Mouse (Mus musculus): ENCODE results near the gene Cep55. TPM values are rescaled to one million over a fixed set of nuclear protein-coding genes. Genes with fewer than 3 reads are reported as not detected.

Gene Cep55
- polyA plus RNA-seq, 1 experiment from 2014 or later = 25.9 TPM

- Histone ChIP-seq H3K9me3 (no peaks in the 10 kb centered on the region), H3K36me3 (no peaks in the 10 kb centered on the region), H3K4me3 (replicated peaks) (no peak overlapping the region), H3K4me2 (peak overlapping the region; percentile 32), H3K4me1 (peaks cover 64% of the 10 kb centered on the region), H3K9ac (no peak overlapping the region), H3K27me3 (replicated peaks) (no peaks in the 10 kb centered on the region), H3K27ac (peak overlapping the region; percentile 84)
- 50% methylated on average over 3 of the region's 3 CpGs for WGBS
- ATAC-seq (ENCODE audit: insufficient read depth, low FRiP score, low read depth) = no peak
Measured at GRCm38 (mm10) chr19:38029292-38029691, 25.5 kb upstream of the Cep55 start.

DNA sequence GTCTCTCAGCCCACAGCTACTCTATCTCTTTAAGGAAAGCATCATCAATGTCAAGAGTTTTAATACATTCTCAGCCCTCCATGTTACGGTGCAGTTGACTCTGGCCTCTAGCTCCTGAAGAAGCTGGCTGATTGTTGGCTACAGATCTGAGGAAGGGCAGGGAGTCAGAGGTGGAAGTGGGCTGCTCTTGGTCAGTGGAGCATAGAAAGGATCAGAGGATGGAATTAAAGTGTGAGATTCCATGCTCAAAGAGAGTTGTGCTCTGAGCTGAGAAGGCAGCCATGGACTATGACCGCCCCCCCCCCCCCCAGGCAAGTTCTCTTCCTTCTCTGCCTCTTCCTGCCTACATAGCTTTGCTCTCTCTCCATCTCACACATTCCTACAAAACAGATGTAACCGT lies 24.9 kb upstream of the Cep55 start:
- H3K9me3 ChIP-seq = no peaks in the 10 kb centered on the region
- 57% methylated on average over 3 of the region's 3 CpGs for WGBS
- no peak for ATAC-seq (ENCODE audit: insufficient read depth, low FRiP score, low read depth)
- peak overlapping the region; percentile 84 for H3K27ac ChIP-seq
- no peaks in the 10 kb centered on the region for H3K36me3 ChIP-seq
- H3K4me2 ChIP-seq = peak overlapping the region; percentile 32
- H3K27me3 ChIP-seq (replicated peaks) = no peaks in the 10 kb centered on the region
- no peak overlapping the region for H3K4me3 ChIP-seq (replicated peaks)
- peak overlapping the region; percentile 9; the same call in 1 of the 2 replicates for H3K9ac ChIP-seq
- H3K4me1 ChIP-seq = peaks cover 62% of the 10 kb centered on the region

DNA sequence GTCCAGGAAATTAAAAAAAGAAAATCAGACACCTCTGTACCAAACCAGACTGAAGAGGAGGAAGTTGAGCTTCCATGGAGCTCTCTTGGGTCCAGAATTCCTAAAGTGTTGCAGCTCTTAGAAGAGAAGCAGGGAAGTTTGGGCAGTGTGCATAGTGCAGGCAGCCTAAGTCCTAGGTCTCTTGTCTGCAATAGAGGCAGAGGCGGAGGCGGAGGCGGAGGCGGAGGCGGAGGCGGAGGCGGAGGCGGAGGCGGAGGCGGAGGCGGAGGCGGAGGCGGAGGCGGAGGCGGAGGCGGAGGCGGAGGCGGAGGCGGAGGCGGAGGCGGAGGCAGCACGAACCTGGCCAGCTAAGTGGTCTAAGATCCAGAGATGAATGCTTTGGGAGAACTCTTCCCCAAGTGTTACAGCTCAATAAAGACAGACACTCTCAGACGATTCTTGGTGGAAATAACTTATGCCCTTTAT lies 24.1 kb upstream of the Cep55 start:
- H3K4me1 ChIP-seq = peaks cover 54% of the 10 kb centered on the region
- H3K9me3 ChIP-seq = no peaks in the 10 kb centered on the region
- no peaks in the 10 kb centered on the region for H3K36me3 ChIP-seq
- no peak overlapping the region for H3K4me3 ChIP-seq (replicated peaks)
- H3K9ac ChIP-seq = no peak overlapping the region
- H3K4me2 ChIP-seq = peak overlapping the region; percentile 32
- no peaks in the 10 kb centered on the region for H3K27me3 ChIP-seq (replicated peaks)
- H3K27ac ChIP-seq = peak overlapping the region; percentile 84
- no peak for ATAC-seq (ENCODE audit: insufficient read depth, low FRiP score, low read depth)
- under 1% methylated on average over 11 of the region's 23 CpGs for WGBS

DNA sequence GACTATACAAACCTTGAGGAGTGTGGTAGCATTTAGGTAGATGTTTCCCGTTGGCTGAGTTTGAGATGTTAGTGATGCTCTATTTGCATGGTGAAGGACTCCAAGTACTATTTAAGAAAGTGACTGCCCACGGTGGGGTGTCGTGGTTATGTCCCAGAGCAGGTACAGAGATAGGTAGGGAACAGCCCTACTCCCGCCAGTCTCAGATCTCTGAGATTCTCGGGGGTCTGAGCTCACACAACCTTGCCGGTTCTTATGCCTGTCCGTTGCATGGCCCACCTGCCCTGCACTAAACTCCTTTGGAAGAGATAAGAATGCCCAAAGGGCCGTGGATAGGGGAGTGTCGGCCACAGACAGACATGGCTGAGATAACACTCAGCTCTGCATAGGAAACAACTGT lies 23.7 kb upstream of the Cep55 start:
- Histone ChIP-seq H3K4me3 (replicated peaks) (no peak overlapping the region), H3K27me3 (replicated peaks) (no peaks in the 10 kb centered on the region), H3K4me1 (peaks cover 50% of the 10 kb centered on the region), H3K36me3 (no peaks in the 10 kb centered on the region), H3K9ac (no peak overlapping the region), H3K27ac (no peak overlapping the region), H3K4me2 (no peak overlapping the region), H3K9me3 (no peaks in the 10 kb centered on the region)
- no peak for ATAC-seq (ENCODE audit: insufficient read depth, low FRiP score, low read depth)
- 61% methylated on average over 9 of the region's 9 CpGs for WGBS

DNA sequence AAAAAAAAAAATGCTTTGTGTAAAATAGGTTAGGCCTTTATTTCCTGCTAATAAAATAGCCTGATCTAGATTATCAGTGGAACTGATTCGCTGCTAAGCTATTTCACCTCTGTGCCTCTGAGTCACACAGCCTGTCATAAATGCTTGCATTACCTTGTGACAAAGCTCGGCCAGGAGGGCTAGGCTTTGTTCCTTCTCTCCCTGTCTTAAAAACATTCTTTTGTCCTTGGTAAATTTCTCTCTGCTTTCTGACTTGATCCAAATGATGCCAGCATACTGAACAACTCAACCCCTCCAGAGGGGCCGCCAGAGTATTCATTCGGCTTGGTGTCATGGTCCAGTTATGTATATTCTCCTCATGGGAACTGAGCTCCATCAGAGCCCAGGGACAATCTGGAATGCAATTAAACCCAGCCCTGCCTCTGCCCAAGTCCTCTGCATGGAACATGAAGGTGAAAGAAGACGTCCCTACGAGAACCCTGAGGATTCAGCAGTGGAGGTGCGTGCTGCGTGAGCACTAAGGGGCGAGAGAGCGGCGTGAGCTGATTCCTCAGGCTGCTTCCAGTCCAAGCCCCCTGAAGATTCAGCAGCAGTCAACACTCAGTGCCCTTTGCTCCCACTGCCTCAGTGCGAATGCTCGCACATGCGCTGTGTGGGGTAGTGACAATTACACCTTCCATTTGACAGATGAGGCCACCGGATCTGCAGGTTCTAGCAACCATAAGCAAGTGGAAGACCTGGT lies 21.6 kb upstream of the Cep55 start:
- no peak overlapping the region for H3K9ac ChIP-seq
- 61% methylated on average over 15 of the region's 15 CpGs for WGBS
- H3K27ac ChIP-seq = peak overlapping the region; percentile 85
- H3K4me2 ChIP-seq = no peak overlapping the region
- ATAC-seq (ENCODE audit: insufficient read depth, low FRiP score, low read depth) = no peak
- H3K36me3 ChIP-seq = no peaks in the 10 kb centered on the region
- H3K4me1 ChIP-seq = peaks cover 32% of the 10 kb centered on the region
- H3K9me3 ChIP-seq = no peaks in the 10 kb centered on the region
- H3K4me3 ChIP-seq (replicated peaks) = no peak overlapping the region
- no peaks in the 10 kb centered on the region for H3K27me3 ChIP-seq (replicated peaks)

DNA sequence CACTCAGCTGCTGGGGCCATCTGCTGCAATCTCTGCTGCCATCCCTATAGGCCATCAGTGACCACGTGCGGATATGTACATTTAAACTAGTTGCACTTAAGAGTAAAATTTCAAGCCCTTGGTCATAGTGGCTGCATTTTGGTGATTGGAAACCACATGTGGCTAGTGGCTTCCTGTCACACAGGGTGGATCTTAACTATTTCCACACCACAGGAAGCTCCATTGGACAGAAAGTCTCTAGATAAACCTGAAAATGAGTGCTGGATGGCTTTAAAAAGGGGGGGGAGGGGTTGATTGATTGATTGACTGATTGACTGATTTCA lies 21.1 kb upstream of the Cep55 start:
- no peak overlapping the region for H3K4me2 ChIP-seq

GRCm38 (mm10) chr19:38034696-38035095 lies 20.1 kb upstream of the Cep55 start:
- H3K27me3 ChIP-seq (replicated peaks) = no peaks in the 10 kb centered on the region
- H3K27ac ChIP-seq = no peak overlapping the region
- H3K4me1 ChIP-seq = peaks cover 18% of the 10 kb centered on the region
- H3K4me2 ChIP-seq = no peak overlapping the region
- no peak overlapping the region for H3K4me3 ChIP-seq (replicated peaks)
- whole genome bisulfite sequencing = 57% methylated on average over 2 of the region's 2 CpGs
- H3K36me3 ChIP-seq = no peaks in the 10 kb centered on the region
- no peak for ATAC-seq (ENCODE audit: insufficient read depth, low FRiP score, low read depth)
- H3K9ac ChIP-seq = no peak overlapping the region
- no peaks in the 10 kb centered on the region for H3K9me3 ChIP-seq

More for the DNA sequence above, 21.1 kb upstream of the Cep55 start:
- H3K36me3 ChIP-seq = no peaks in the 10 kb centered on the region
- H3K27me3 ChIP-seq (replicated peaks) = no peaks in the 10 kb centered on the region
- WGBS = 75% methylated on average over 2 of the region's 2 CpGs
- no peak overlapping the region for H3K9ac ChIP-seq
- peaks cover 26% of the 10 kb centered on the region for H3K4me1 ChIP-seq
- no peak for ATAC-seq (ENCODE audit: insufficient read depth, low FRiP score, low read depth)
- H3K27ac ChIP-seq = peak overlapping the region; percentile 85
- no peak overlapping the region for H3K4me3 ChIP-seq (replicated peaks)
- no peaks in the 10 kb centered on the region for H3K9me3 ChIP-seq

DNA sequence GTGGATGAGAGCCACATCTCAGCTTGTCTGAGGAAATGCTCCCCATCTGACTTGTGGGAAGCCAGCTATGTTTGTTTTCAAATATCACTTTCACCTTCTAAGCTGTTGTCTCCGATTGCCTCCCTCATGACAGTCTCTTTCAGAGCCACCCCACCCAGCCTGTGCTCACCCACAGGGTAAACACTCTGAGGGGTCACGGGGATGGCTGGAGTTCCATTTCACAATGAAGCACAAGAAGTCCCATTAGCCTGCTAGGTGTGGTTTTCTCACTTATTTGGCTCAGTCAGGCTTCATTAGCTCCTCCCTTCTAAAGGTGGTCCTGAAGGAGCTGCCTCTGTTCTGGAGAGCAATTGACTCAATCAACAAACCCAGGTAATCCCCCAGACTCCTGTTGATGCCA lies 19.0 kb upstream of the Cep55 start:
- Histone ChIP-seq H3K27ac (no peak overlapping the region), H3K27me3 (replicated peaks) (no peaks in the 10 kb centered on the region), H3K9me3 (no peaks in the 10 kb centered on the region), H3K4me2 (no peak overlapping the region), H3K36me3 (no peaks in the 10 kb centered on the region), H3K9ac (no peak overlapping the region), H3K4me3 (replicated peaks) (no peak overlapping the region), H3K4me1 (peaks cover 8% of the 10 kb centered on the region; the same call in 1 of the 2 replicates)
- WGBS = 44% methylated on average over 2 of the region's 2 CpGs
- ATAC-seq (ENCODE audit: insufficient read depth, low FRiP score, low read depth) = no peak

- ATAC-seq (ENCODE audit: insufficient read depth, low FRiP score, low read depth) = no peak
- no peaks in the 10 kb centered on the region for H3K36me3 ChIP-seq
- WGBS = 50% methylated on average over 2 of the region's 2 CpGs
- H3K4me3 ChIP-seq (replicated peaks) = no peak overlapping the region
- no peak overlapping the region for H3K9ac ChIP-seq
- H3K4me2 ChIP-seq = no peak overlapping the region
- H3K4me1 ChIP-seq = peaks cover 10% of the 10 kb centered on the region
- no peaks in the 10 kb centered on the region for H3K9me3 ChIP-seq
- peak overlapping the region; percentile 17; the same call in 1 of the 2 replicates for H3K27ac ChIP-seq
- H3K27me3 ChIP-seq (replicated peaks) = no peaks in the 10 kb centered on the region
Measured at GRCm38 (mm10) chr19:38038267-38038666, 16.5 kb upstream of the Cep55 start.

GRCm38 (mm10) chr19:38042261-38042722 lies 12.5 kb upstream of the Cep55 start:
- no peaks in the 10 kb centered on the region for H3K9me3 ChIP-seq
- no peaks in the 10 kb centered on the region; the same call in 1 of the 2 replicates for H3K27me3 ChIP-seq (replicated peaks)
- H3K9ac ChIP-seq = peak overlapping the region; percentile 25; the same call in 1 of the 2 replicates
- peak overlapping the region; percentile 84; the same call in 1 of the 2 replicates for H3K27ac ChIP-seq
- WGBS = 11% methylated on average over 5 of the region's 5 CpGs
- H3K4me3 ChIP-seq (replicated peaks) = peak overlapping the region; percentile 49
- H3K4me1 ChIP-seq = peaks cover 5% of the 10 kb centered on the region
- peak overlapping the region; percentile 83 for H3K4me2 ChIP-seq
- H3K36me3 ChIP-seq = no peaks in the 10 kb centered on the region
- no peak; the same call in 1 of the 2 replicates for ATAC-seq (ENCODE audit: insufficient read depth, low FRiP score, low read depth)

- Histone ChIP-seq H3K27ac (peak within 1 kb of the TSS; percentile 84), H3K9ac (peak within 1 kb of the TSS; percentile 25), H3K36me3 (no peaks in the 10 kb centered on the region), H3K27me3 (replicated peaks) (no peaks in the 10 kb centered on the region; the same call in 1 of the 2 replicates), H3K4me3 (replicated peaks) (peak within 1 kb of the TSS; percentile 49), H3K4me1 (peaks cover 5% of the 10 kb centered on the region), H3K4me2 (peak within 1 kb of the TSS; percentile 83), H3K9me3 (no peaks in the 10 kb centered on the region)
- 1% methylated on average over 28 of the region's 28 CpGs for WGBS
- peak; percentile 76; the same call in 1 of the 2 replicates for ATAC-seq (ENCODE audit: insufficient read depth, low FRiP score, low read depth)
Measured at GRCm38 (mm10) chr19:38043281-38043981, 11.4 kb upstream of the Cep55 start, which contains the start of gene Myof. Myof (minus strand) TSS chr19:38043577.

- no peaks in the 10 kb centered on the region; the same call in 1 of the 2 replicates for H3K27me3 ChIP-seq (replicated peaks)
- H3K9me3 ChIP-seq = no peaks in the 10 kb centered on the region
- 83% methylated on average over 3 of the region's 3 CpGs for WGBS
- no peak overlapping the region for H3K27ac ChIP-seq
- peaks cover 5% of the 10 kb centered on the region for H3K4me1 ChIP-seq
- H3K9ac ChIP-seq = no peak overlapping the region
- H3K4me2 ChIP-seq = no peak overlapping the region
- no peak for ATAC-seq (ENCODE audit: insufficient read depth, low FRiP score, low read depth)
- H3K4me3 ChIP-seq (replicated peaks) = no peak overlapping the region
- no peaks in the 10 kb centered on the region for H3K36me3 ChIP-seq
Measured at GRCm38 (mm10) chr19:38045198-38045597, 9.6 kb upstream of the Cep55 start.

All from stomach, embryonic 15.5 days (tissue).